Mouse (Mus musculus): ENCODE measurements around the gene Plcb1.

- TF ChIP-seq POLR2A (IDR thresholded peaks at IDR 0.05; ENCODE audit: extremely low read depth, insufficient read depth, low read length), result no peak
- no peak for TF ChIP-seq CTCF (IDR thresholded peaks at IDR 0.05; ENCODE audit: extremely low read depth, insufficient read depth, low read length)
These were observed 111.2 kb downstream of the Plcb1 start for GRCm38 (mm10) chr2:134897083-134897482.
